Mouse (Mus musculus) right cerebral cortex, adult 18-20 months (tissue): ENCODE results near the gene Mpc1.
"Not testable (repeated sequence)": the region's sequence is repeated elsewhere in the genome, so short reads cannot be mapped to it uniquely, and the experiment has no call there.

ENCODE experiments used
- DNase-seq: peaks from one replicate; pipeline ENCODE4 v3.0.0; 2022; ENCODE audit warnings: mixed read lengths

Gene Mpc1

DNA sequence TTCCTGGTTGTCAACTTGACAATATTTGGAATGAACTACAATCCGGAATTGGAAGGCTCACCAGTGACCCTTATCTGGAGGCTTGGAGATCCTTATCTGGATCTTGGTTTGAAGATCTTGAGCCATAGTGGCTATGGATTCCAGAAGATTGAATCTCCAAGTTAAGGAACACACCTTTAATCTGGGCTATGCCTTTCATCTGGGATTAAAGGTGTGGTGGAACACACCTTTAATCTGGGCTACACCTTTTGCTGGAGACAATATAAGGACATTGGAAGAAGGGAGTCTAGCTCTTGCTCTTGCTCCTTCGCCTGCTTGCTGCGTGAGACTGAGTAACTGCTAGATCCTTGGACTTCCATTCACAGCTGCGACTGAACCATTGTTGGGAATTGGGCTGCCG lies 54.5 kb downstream of the Mpc1 start, which contains the start of gene Prr18:
TSS of gene Prr18 (plus strand) at position 301 of the 400 bp plus-strand sequence.
- not testable (repeated sequence) for DNase-seq

- no peak for DNase-seq
Measured at GRCm38 (mm10) chr17:8339666-8340374, 57.1 kb downstream of the Mpc1 start.

DNA sequence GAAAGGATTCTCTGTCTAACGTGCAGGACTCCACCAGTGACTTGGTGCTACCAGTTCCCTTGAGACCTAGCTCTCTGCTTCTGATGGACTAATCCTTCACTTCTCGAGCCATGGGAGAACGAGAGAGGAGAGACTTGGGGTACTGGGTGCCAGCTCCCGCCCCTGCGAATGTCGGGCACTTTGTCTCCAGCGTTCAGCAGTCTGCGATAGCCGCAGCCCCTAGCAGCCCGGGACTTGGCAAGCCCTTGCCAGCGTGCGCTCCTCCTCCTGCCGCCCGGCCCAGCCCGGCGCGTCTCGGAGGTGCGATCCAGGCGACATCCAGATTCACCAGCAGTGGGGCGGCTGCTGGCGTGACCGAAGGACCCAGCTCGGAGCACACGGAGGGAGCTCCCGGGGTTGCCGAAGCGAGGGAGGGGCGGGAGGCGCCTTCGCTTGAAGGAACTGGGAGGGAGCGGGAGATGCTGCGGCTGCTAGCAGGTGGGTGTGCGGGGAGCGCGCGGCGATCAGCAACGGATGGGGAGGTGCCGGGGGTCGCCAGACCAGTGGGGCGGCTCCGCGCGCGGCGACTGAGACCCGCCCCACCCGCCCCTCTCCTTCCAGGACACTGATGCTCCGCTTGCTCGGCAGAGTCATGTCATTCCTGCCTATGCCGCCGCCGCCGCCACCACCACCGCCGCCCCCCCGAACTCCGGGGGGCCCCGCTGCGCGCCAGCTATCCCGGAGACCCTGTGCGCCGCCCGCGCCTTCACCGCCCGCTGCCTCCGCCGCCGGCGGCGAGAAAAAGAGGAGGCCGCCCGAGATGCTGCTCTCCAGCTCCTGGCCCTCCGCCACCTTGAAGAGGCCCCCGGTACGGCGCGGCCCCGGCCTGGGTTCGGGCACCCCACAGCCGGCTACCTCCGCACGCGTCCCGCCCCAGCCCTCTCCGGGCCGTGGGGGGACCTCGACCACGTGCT lies 58.0 kb downstream of the Mpc1 start:
- peak; percentile 55 for DNase-seq

DNA sequence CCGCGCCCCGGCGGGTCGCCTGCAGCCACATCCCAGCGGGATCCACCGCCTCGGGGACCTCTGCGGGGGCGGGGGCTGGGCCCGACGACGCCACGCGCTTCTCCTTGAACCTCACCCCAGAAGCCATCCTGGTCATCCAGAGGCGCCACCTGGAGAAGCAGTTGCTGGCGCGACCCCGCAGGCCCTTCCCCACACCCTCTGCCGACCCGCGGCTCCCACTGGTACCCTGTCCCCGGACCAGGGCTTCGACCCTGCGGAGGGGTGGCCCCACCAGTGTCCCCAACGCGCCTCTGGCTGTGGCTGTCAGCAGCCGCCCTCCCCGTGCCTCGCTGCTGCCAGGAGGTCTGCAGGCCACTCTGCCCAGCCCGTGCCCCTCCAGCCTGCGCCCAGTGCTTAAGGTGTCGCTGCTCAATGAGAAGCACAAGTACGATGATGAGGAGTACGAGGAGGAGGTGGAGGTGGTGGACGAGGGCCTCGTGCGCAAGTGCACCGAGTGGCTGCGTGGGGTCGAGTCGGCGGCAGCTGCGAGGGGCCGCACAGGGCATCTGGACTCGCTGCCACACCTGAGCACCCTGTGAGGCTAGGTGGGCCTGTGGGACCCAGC lies 58.8 kb downstream of the Mpc1 start:
- no peak for DNase-seq

DNA sequence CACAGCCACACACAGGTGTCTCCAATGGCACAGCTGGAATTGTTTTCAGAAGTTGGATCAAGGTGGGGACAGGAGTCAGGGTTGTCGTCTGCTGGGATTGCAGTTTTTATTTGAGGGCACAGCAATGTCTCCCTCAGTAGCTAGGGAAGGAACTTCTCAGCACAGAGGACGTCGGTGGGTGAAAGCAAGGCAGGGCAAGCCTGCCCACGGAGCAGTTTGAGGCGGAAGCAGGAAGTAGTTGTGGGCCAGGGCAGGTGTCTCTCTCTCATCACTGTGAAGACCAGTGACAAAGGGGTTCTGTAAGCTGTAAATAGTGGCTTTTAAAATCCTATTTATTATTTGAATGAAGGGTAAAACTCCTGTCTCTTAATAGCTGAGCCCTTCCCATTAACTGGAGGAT lies 60.0 kb downstream of the Mpc1 start:
- no peak for DNase-seq

GRCm38 (mm10) chr17:8343416-8343815 lies 60.7 kb downstream of the Mpc1 start:
- no peak for DNase-seq
